8 mouse cellular contexts compared by ENCODE assay signal in genomic region chr3:146149156-146150057, GRCm38 (mm10). TPM values are rescaled to one million over a fixed set of nuclear protein-coding genes. Genes with fewer than 3 reads are reported as not detected.
DNase-seq lines count a peak whose midpoint lies in the region; ATAC-seq and TF ChIP-seq lines count a peak whose summit lies in the region.

Gene Mcoln2 (plus strand): TSS chr3:146149833.

- ATAC-seq in forebrain, postnatal 0 days: no peak
- peak; percentile 50 for ATAC-seq in megakaryocyte progenitor cell, adult 5-6 weeks (replicated peaks; ENCODE audit: poor library complexity)

- H3K9ac ChIP-seq in forebrain, postnatal 0 days: peak within 1 kb of the TSS; percentile 18; the same call in 1 of the 2 replicates

- peak within 1 kb of the TSS; percentile 27 for H3K27ac ChIP-seq in thymus, adult 2 months (ENCODE audit: control insufficient read depth, insufficient read depth, low read length)
- no peak within 1 kb of the TSS for H3K27ac ChIP-seq in forebrain, postnatal 0 days (ENCODE audit: low read depth, low read length)

- peak within 1 kb of the TSS; percentile 55 for H3K4me3 ChIP-seq in thymus, adult 2 months (ENCODE audit: control insufficient read depth, insufficient read depth, low read length)
- peak within 1 kb of the TSS; percentile 32 for H3K4me3 ChIP-seq in forebrain, postnatal 0 days (ENCODE audit: low read depth, low read length)

- peaks cover 44% of the 10 kb centered on the region for H3K4me1 ChIP-seq in thymus, adult 2 months (replicated peaks; ENCODE audit: control insufficient read depth, insufficient read depth, low read length)
- no peaks in the 10 kb centered on the region for H3K4me1 ChIP-seq in forebrain, postnatal 0 days (ENCODE audit: insufficient read depth)

- no peaks in the 10 kb centered on the region for H3K9me3 ChIP-seq in forebrain, postnatal 0 days (ENCODE audit: low read length)

- peak; percentile 29 for DNase-seq in thymus, adult 2 months
- DNase-seq in thymus, postnatal 25 days: no peak
- DNase-seq in forebrain, postnatal 0 days: no peak
- peak; percentile 29 for DNase-seq in kidney, postnatal 10 days
- peak; percentile 26 to 36 for DNase-seq in thymus, postnatal 10 days (ENCODE audit: low spot score in 2 of 2)
- no peak for DNase-seq in cerebellum, adult 8-10 months
- DNase-seq in right cerebral cortex, adult 18-20 months: no peak

- no peaks in the 10 kb centered on the region for H3K36me3 ChIP-seq in thymus, adult 2 months (ENCODE audit: control insufficient read depth, insufficient read depth, low read length)
- no peaks in the 10 kb centered on the region for H3K36me3 ChIP-seq in forebrain, postnatal 0 days (ENCODE audit: insufficient read depth)

- no peak for TF ChIP-seq POLR2A in thymus, adult 2 months (IDR thresholded peaks at IDR 0.05; ENCODE audit: control insufficient read depth, extremely low read depth, insufficient read depth, low read length, poor library complexity)

- H3K27me3 ChIP-seq in thymus, adult 2 months (ENCODE audit: control insufficient read depth, insufficient read depth, low read length): no peaks in the 10 kb centered on the region
- peaks cover 14% of the 10 kb centered on the region for H3K27me3 ChIP-seq in forebrain, postnatal 0 days (ENCODE audit: insufficient read depth, low read length)

- TF ChIP-seq CTCF in thymus, adult 2 months (IDR thresholded peaks at IDR 0.05; ENCODE audit: borderline replicate concordance, control insufficient read depth, extremely low read depth, insufficient read depth, low read length, poor library complexity): no peak
- TF ChIP-seq CTCF in forebrain, postnatal 0 days (IDR thresholded peaks at IDR 0.05; ENCODE audit: low read depth): no peak

- 13% methylated on average over 34 of the region's 34 CpGs for WGBS in thymus, adult 2 months
- 13% methylated on average over 32 of the region's 34 CpGs for WGBS in forebrain, postnatal 0 days

- peak within 1 kb of the TSS; percentile 66 for H3K4me2 ChIP-seq in forebrain, postnatal 0 days (ENCODE audit: low read depth)

RNA-seq across cellular contexts. Expression of gene Mcoln2, which starts in this region (rescaled TPM):
- polyA plus RNA-seq in thymus, adult 2 months (2012; rRNA removed): 3.3 and 3.5 TPM in 2 replicates
- total RNA-seq in forebrain, postnatal 0 days (2014; rRNA removed): 0.14 and 1.6 TPM in 2 replicates
- polyA plus RNA-seq in forebrain, postnatal 0 days (2015; fragmentation: Nextera tagmentation; extraction: Ambion mirVana): 0.12 and 0.48 TPM in 2 replicates
- total RNA-seq in megakaryocyte progenitor cell, adult 5-6 weeks (2015): 0.32 and 2.0 TPM in 2 replicates
- 2.1 and 4.0 TPM in 2 replicates for total RNA-seq in megakaryocyte progenitor cell, adult 5-6 weeks (2017)

Comparison
In these comparisons a context has a peak if more than half of its experiments do, and no peak if none do; other contexts are left out.
1. DNase-seq: peak in thymus, adult 2 months (single experiment), kidney, postnatal 10 days (single experiment) and thymus, postnatal 10 days (2 of 2); none in thymus, postnatal 25 days (single experiment), forebrain, postnatal 0 days (single experiment), cerebellum, adult 8-10 months (single experiment) and right cerebral cortex, adult 18-20 months (single experiment).